Mouse (Mus musculus) hindlimb bud, embryonic 11.5 days (tissue): ENCODE data around the gene Nfu1.
A peak's percentile ranks its signal among the peaks of the same experiment; 100 is the strongest.

ENCODE experiments used
- DNase-seq: peaks from one replicate; pipeline ENCODE4 v3.0.0-alpha.2; 2012; ENCODE audit warnings: low read depth, low spot score; ENCODE audit errors: extremely low spot score

The Nfu1 gene

GRCm38 (mm10) chr6:87008887-87009286, at the start of gene Nfu1:
Nfu1 (plus strand) TSS chr6:87009236.
- DNase-seq, result no peak

- DNase-seq, result no peak
Observed at GRCm38 (mm10) chr6:86963987-86964685, 44.9 kb upstream of the Nfu1 start.

DNA sequence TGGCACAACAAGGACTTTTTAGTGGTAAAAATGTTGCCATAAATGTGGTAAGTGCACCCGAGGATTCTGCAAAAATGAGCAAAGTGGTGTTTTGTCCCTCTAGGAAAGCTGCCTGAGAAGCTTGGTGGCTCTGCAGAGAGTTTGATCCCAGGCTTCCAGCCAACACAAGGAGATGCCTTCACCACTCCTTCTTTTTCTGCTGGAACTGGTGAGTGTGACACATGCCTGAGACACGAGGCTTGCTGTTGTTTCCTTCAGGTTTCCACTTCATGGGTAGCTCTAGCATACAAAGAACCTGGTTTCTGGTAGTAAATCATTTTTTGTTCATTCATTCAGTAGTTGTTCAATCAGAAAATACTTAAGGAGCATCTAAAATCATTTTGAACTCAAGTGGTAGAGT, 41.9 kb upstream of the Nfu1 start:
- DNase-seq, result no peak

DNA sequence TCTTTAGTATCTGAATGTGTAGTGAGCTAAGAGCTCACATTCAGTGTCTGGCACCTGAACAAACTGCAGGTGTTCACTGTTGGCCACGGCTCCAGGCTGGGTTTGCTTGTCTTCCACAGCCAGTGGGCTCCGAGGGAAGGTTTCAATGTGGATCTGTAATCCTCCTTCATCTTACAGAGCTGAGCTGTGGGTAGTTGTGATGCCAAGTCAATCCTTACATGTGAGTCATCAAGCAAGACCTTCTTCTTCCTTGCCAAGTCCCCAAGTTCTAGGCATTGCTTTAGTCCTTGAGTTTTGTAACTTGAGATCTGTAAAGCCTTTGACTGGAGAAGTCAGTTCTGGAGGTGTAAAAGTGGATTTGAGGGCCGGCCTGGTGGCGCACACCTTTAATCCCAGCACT, 35.1 kb upstream of the Nfu1 start:
- DNase-seq, result no peak

- no peak for DNase-seq
Observed at GRCm38 (mm10) chr6:86978156-86978908, 30.7 kb upstream of the Nfu1 start.

- no peak for DNase-seq
Observed at GRCm38 (mm10) chr6:86978909-86979265, 30.1 kb upstream of the Nfu1 start.

- DNase-seq, result no peak
Observed at GRCm38 (mm10) chr6:86981206-86981605, 27.8 kb upstream of the Nfu1 start.

DNA sequence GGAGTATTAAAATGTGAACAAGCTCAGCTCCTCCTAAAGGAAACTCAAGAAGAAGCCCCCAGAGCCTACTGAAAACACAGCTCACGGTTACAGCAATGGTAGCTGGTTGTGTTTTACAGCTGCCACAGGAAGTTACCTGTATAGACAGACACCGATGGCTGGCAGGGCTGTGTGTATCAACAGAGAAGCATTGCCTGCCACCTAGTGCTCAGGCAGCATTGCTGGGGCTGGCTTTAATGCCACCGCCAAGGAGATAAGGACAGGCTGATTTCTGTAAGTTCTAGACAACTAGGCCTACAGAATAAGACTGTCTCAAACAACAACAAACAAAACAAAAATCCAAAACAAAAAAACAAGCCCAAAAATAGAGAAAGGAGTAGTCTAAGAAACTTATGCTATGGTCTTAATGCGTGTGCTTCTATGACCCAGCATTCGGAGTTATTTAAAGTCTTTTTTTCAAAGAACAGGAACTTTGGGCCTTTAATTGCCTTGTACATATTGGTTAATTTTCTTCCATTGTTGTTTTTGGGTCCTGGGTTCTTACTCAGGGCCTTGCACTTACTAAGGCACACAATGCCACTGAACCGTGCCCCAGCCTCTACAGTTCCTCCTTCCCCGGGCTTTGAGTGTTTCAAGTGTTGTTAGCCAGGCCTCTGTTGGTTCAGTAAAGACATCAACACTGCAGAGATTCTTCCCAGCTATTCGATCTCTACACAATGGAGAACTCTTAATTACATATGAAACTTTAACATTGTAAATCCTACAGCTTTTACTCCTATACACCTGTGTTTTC, 23.5 kb upstream of the Nfu1 start:
- DNase-seq, result no peak

GRCm38 (mm10) chr6:86989576-86989975, 19.5 kb upstream of the Nfu1 start:
- DNase-seq, result no peak

- DNase-seq, result no peak
Observed at GRCm38 (mm10) chr6:86991041-86991440, 18.0 kb upstream of the Nfu1 start.

DNA sequence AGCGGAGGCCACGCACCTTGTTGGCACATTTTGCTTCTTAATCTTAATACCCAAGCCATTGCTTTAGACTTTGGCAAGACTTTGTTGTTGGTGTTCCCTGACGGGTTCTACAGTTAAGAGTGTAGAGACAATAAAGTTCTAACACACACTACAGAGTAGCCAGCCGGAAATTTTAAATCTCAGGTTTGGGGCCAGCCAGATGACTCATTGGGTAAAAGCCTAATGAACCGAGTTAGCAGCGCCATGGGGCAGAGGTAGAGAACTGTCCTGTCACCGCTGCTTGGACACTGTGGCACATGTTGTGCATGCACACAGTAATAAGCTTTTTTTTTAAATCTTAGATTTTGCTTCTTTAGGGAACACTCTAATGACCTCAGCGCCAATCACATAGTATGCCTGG, 16.7 kb upstream of the Nfu1 start:
- DNase-seq, result no peak

GRCm38 (mm10) chr6:86994254-86994653, 14.8 kb upstream of the Nfu1 start:
- no peak for DNase-seq

DNA sequence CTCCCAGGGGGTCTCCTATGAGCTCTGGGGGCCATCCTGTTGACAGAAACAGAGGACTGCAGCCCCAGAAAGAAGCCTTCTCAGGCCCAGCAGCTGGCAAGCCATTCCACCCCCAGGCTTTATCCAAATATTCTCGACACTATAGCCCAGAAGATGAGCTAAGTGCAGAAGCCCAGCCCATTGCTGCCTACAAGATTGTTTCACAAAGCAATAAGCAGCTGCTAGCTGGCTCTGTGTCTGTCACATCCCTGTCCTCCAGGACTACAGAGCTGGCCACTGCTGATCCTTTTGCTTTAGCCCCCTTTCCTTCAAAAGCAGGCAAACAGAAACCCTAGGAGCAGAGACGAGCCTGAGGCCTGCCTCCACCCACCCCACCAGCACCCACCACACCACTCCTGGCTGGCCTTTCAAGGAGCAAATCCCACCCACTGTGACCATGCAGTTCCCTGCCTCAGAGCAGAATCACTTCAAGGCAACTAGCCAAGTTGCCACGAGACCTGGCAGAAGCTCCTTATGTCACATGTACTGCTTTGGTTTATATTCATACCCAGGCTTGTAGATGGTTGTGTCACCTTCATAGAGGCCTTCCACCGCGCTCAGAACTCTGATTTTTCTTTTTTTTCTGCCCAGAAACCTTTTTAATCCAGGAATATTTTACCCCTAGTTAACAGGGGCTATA, 12.3 kb upstream of the Nfu1 start:
- no peak for DNase-seq

- DNase-seq, result no peak
Observed at GRCm38 (mm10) chr6:86997360-86997759, 11.7 kb upstream of the Nfu1 start.

DNA sequence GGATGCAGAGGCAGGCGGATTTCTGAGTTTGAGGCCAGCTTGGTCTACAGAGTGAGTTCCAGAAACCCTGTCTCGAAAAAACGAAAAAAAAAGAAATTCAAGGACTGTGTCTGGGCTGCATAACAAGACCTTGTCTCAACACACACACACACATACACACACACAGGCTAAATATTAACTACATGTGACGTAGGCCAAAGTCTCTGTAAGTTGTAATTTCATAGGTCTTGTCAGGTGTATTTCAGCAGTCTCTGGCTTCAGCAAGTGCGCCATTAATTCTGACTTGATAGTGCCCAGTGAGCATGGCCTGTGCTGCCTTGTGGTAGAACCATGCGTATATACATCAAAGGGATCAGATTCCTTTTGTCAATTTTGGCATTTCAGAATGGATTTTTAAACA, 7.0 kb upstream of the Nfu1 start:
- DNase-seq, result no peak

- DNase-seq, result peak; percentile 77
Observed at GRCm38 (mm10) chr6:87002521-87003055, 6.4 kb upstream of the Nfu1 start.

- no peak for DNase-seq
Observed at GRCm38 (mm10) chr6:87004099-87004498, 4.9 kb upstream of the Nfu1 start.

GRCm38 (mm10) chr6:87005577-87005976, 3.5 kb upstream of the Nfu1 start:
- no peak for DNase-seq

DNA sequence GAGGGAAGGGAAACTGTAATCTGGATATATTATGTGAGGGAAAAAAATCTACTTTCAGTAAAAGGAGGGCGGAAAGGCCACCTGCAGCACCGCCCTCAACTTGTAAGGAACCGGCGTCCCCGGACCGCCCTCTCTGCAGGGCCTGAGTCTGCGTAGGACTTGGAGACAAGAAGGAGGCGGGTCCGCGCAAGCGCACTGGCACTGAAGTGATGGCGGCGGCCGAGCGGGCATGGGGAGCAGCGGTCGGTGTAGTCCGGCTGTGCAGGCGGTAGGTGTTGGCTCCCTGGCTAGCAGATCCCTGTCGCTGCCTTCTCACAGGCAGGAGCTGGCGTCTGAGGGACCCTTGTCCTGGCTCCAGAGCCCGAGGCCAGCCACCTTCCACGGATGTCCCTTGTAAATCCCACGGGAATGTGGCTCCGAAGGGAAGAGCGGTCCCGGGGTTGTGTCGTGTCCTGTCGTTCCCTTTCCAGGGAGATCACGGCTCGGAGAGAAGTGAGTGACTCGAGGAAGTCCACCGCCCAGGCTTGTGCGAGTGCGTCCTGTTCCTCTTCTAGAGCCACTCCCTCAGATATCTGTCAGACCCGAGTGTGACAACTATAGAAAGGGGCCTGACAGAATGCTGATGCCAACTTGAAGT, 774 bp downstream of the Nfu1 start:
- DNase-seq, result peak; percentile 50

DNA sequence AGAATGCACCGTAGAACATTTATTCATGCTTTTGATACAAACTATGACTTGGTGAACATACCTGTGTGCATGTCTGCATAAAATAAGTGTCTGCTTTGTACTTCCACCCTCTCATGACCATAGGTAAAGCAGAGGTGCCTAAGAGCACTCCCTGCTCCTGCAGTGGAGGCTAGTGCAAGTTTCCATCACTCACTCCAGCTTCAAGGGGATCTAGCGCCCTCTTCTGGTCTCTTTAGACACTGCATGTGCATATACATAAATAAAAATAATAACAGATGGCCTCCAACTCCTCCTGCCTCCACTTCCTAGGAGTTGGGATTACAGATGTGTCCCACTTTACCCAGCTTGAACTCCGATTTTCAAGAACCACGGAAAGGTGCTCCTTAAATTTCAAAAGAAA, 7.9 kb downstream of the Nfu1 start:
- peak; percentile 39 for DNase-seq

- no peak for DNase-seq
Observed at GRCm38 (mm10) chr6:87018874-87019273, 9.8 kb downstream of the Nfu1 start.
